Mouse (Mus musculus) CH12.LX (cell line): Measurements from ENCODE around the gene Med18.

Experiments used
- CTCF ChIP-seq, 2 experiments: IDR thresholded peaks in 1 of 2; conservative IDR thresholded peaks in 1 of 2; 2 replicates each; pipeline ENCODE4 v1.5.1; 2011 to 2012; ENCODE audit warnings: low read depth in 2 of 2, low read length in 2 of 2, improper control_type of control experiment in 1 of 2, inconsistent platforms in 1 of 2, mild to moderate bottlenecking in 1 of 2, moderate library complexity in 1 of 2
- E2F4 ChIP-seq: IDR thresholded peaks from 2 replicates; pipeline ENCODE4 v1.6.1; 2011; ENCODE audit warnings: low read depth, low read length, improper control_type of control experiment; ENCODE audit not compliant: insufficient replicate concordance
- EP300 ChIP-seq: IDR thresholded peaks from 2 replicates; pipeline ENCODE4 v1.6.1; 2011; ENCODE audit warnings: low read length, improper control_type of control experiment
- KAT2A ChIP-seq: IDR thresholded peaks from 2 replicates; pipeline ENCODE4 v1.6.1; 2012; ENCODE audit warnings: low read length, improper control_type of control experiment, inconsistent platforms; ENCODE audit not compliant: insufficient replicate concordance
- MEF2A ChIP-seq: IDR thresholded peaks from 2 replicates; pipeline ENCODE4 v1.6.1; 2014; ENCODE audit warnings: low read depth, mild to moderate bottlenecking, inconsistent platforms, low read length, improper control_type of control experiment, borderline replicate concordance
- POLR2A ChIP-seq: IDR thresholded peaks from 2 replicates; pipeline ENCODE4 v1.6.1; 2011; ENCODE audit warnings: low read depth, mild to moderate bottlenecking, improper control_type of control experiment, low read length
- POLR2AphosphoS2 ChIP-seq: IDR thresholded peaks from 2 replicates; pipeline ENCODE4 v1.6.1; 2011; ENCODE audit warnings: low read depth, low read length, improper control_type of control experiment
- USF2 ChIP-seq: conservative IDR thresholded peaks from 2 replicates; pipeline ENCODE4 v1.6.1; 2011; ENCODE audit warnings: low read depth, low read length, improper control_type of control experiment
- ZC3H11A ChIP-seq: IDR thresholded peaks from 2 replicates; pipeline ENCODE4 v1.6.1; 2012; ENCODE audit warnings: low read depth, mild to moderate bottlenecking, inconsistent platforms, low read length, improper control_type of control experiment

- TF ChIP-seq USF2 (no peak), CTCF (conservative IDR thresholded peaks at IDR 0.05 in 1 of 2, IDR thresholded peaks at IDR 0.05 in 1 of 2; ENCODE audit: low read depth in 2 of 2, low read length in 2 of 2) (no peak), E2F4 (no peak), EP300 (no peak), POLR2A (no peak), MEF2A (no peak), POLR2AphosphoS2 (no peak), ZC3H11A (no peak), KAT2A (no peak)
Measured at GRCm38 (mm10) chr4:132473411-132473810, 9.7 kb upstream of the Med18 start.
